Mouse (Mus musculus) heart, postnatal 14 days (tissue): ENCODE measurements around the gene Zdhhc1. TPM values are rescaled to one million over a fixed set of nuclear protein-coding genes. Genes with fewer than 3 reads are reported as not detected.

Experiments used
- DNase-seq, 2 experiments: peaks; one replicate each; pipeline ENCODE4 v3.0.0; 2021 to 2022
- intact Hi-C: fragments of 180-260 bp; cut with DNase I; formaldehyde crosslinking; loops from one replicate; pipeline ENCODE4 v1.15.1; 2025
- total RNA-seq, 2 experiments: library from RNA; stranded (reverse); gene quantifications; 2 replicates each; pipeline ENCODE4 v1.2.3; 2021

Gene Zdhhc1
- total RNA-seq, 2 experiments from 2014 or later, result 14.9 to 16.3 TPM

DNA sequence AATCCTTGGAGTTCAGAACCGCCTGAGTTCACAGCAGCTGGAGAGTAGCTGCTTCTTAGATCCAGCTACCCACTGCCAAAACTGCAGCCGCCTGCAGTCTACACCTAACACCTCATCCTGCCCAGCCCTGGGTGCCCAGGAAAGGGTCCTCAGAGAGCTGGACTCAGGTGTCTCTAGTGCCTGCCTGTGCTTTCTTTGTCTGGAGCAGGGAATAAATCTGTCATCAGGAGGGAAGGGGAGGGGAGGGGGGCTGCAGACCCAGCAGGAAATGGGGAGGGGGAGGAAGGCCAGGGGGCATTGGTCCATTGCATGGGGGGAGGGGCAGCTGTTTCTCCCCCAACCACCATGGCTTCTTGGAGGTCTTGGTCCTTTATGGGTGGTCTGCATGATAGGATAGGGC, 22.9 kb upstream of the Zdhhc1 start:
- no peak for DNase-seq
- intact Hi-C loops, result no loop called here

DNA sequence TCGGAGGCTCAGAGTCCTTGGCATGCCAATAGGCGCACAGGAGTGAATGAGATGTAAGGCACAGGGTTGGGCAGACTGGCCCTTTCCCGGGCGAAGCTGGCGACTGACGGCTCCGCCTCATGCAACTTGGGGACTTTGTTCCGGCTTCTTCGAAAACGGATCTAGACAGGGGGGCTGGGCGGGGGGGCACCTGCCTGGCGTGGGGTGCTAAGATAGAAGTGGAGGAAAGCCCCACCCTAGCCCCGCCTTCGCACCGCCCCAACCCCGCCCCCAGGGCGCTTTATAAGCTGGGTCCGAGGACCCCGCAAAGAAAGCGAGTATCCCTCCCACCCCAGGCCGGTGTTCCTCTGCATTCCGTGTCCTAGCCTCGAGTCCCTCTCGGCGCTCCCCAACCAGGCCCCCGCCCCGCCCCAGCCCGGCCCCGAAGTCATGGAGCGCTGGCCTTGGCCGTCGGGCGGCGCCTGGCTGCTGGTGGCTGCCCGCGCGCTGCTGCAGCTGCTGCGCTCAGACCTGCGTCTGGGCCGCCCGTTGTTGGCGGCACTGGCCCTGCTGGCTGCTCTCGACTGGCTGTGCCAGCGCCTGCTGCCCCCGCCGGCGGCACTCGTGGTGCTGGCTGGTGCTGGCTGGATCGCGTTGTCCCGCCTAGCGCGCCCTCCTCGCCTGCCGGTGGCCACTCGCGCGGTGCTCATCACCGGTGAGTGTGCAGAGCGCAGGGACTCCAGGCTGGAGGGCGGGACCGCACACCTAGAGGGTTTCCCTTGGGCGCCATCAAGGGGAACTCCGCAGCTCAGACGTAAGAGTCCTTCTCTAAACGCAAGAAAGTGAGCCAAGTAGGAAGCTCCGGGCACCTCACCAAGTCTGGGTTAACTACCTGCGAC, 22.0 kb upstream of the Zdhhc1 start, which contains the start of gene Hsd11b2:
TSS of gene Hsd11b2 (plus strand) at position 320 of the 878 bp plus-strand sequence.
- intact Hi-C loops, result no loop called here

DNA sequence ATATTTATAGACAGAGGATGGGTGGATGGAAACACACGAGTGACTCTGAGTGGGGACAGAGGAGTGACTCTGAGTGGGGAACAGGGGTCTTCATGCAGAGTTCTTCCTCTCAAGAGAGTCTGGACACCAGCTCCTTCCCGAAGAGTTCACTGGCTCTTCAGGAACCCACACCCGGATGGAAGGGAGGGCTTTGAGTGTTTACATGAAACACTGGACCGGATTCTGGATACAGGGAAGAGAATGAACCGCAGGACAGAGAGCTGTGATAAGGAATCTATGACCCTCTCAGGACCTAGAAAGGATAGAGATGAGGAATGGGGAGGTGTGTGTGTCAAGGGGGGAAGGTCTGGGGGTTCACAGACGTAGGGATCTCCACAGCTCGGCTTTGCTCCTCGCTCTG, 20.6 kb upstream of the Zdhhc1 start:
- DNase-seq, result no peak
- intact Hi-C loops, result loop anchor here (2.0 kb wide), 1 partner anchor 13 kb away; no protein-coding TSS in a partner anchor

More for the DNA sequence above, 22.0 kb upstream of the Zdhhc1 start, which contains the start of gene Hsd11b2:
- peak; percentile 53 to 59 for DNase-seq

DNA sequence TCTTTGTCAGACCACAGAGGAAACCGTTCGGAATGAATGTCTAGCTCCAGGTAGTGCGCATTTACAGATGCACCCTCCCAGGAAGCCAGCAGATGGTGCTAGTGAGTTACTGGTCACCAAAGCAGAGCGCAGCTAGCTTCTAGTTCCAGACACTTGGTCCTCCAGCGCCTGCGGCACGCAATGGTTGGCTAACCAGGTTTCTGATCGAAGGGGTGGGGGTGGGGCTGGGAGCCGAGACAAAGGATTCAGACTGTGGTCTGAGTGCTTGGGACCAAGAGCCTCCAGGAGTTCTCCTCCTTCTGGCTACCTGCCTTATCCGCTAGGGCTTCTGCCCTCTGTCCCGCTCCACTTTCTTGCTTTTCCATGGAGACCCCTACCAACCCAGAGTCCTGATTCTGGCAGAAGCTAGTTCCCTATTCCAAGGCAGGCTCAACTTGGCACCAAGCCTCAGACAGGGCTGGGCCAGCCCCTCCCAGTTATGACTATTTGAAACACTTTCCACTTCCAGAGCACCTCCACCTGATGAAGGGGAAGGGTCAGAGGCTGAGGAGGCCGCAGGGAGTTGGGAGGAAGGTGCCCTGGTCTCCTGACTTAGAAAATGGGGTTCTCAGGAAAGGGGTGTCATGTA, 19.4 kb upstream of the Zdhhc1 start:
- DNase-seq, result peak; percentile 77 to 86
- intact Hi-C loops, result loop anchor here (1.0 to 2.0 kb wide), 2 partner anchors 15 to 38 kb away; no protein-coding TSS in a partner anchor

DNA sequence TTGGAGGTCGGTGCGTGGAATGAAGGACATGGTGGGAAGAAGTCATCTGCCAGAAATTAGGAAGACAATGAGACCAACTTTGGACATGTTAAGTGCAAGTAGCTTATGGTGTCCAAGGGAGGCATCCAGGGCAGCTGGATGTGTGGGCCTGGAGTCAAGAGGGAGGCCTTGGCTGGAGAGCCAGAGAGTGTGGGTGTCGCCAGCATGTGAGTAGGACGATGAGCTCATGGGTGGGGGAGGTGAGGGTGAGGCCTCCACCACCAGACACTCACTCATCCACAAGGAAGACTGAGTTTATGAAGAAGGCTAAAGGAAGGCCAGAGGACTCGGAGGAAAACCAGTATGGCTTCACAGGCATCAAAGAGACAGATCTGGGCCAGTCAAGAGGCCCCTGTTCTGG, 18.0 kb upstream of the Zdhhc1 start:
- intact Hi-C loops, result no loop called here

DNA sequence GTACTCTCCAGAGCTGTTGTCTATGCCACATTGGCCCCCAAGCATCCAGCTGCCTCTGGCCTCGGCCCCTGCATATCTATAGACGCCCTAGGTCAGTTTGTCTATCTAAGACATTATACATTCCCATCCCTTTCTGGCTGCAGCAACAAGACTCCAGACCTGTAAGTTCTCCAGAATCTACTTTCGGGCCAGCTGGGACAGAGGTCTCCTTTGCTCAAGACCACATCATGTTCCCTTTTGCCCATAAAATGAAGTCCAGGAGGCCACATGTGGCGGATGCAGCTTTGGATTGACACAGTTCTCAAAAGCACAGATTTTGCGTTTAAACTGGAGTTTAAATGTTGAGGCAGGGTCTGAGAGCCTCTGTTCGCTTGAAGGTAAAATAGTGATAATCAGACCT, 17.5 kb upstream of the Zdhhc1 start:
- DNase-seq, result no peak
- intact Hi-C loops, result no loop called here

More for the DNA sequence above, 18.0 kb upstream of the Zdhhc1 start:
- peak; percentile 58 to 70 for DNase-seq

DNA sequence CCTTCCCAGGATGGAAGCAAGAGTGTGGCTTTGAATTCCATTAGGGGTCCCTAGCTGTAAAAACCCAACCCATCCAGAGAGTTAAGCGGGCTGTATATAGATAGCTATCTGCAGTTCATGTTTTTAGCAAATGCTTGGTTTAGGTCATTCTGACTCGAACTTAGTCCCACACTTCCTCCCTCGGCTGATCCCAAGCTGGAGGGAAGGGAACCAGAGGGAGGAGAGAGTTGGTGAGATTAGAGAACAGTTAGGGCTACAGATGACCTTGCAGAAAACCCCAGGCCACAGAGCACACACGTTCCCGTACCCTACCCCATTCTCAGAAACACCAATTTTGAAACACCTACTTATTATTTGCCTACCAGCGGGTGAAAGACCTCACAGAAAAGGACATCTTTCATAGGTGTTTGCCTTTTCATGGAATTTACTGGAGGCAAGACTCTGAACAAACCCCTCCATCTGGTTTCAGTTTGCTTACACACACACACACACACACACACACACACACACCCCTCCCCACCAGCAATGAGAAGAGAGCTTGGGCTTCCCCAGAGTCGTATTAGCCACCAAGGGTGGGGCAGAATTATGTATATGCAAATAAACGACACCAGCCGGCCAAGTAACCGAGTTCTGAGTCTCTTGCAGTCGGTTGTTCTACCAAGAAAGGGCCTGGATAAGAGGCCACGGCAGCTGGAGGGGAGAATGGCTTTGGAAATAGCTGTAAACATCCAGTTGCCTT, 13.5 kb upstream of the Zdhhc1 start:
- intact Hi-C loops, result no loop called here
- no peak for DNase-seq

DNA sequence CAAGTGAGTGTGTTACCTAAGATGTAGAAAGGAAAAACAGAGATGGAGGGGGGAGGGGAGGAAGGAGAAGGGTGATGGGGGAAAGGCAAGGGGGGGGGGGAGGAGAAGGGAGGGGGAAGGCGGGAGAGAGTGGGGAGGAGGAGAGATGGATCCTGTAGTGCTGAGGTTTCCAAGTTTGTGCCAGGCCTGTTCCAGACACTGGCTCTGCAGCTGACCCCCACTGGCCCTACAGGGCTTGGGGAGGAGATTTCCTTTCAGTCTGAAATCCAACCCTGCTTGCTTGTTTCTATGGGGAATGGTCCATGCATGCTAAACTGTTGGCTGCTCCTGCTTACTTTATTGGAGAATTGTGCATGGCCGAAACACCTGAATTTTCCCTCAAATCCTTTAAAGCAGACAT, 12.1 kb upstream of the Zdhhc1 start:
- intact Hi-C loops, result no loop called here
- DNase-seq, result no peak

DNA sequence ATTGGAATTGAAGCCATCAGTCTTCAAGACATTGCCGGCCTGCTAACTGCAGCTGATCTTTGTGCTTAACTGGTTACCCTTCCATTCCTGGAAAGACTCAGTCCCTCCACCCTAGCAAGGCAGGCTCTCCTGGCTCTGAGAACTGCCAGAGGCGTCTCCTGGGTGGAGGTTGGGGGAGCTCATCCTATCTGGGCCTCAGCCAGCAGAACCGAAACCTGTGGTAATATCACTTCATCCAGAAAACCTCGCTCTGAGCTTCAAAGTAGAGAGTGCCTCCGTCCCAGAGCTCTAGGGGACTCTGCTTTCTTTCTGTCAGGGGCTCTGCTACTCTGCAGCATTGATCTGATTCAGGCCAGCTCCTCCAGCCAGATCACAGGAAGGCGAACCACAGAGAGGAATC, 10.3 kb upstream of the Zdhhc1 start:
- DNase-seq, result no peak
- intact Hi-C loops, result no loop called here

DNA sequence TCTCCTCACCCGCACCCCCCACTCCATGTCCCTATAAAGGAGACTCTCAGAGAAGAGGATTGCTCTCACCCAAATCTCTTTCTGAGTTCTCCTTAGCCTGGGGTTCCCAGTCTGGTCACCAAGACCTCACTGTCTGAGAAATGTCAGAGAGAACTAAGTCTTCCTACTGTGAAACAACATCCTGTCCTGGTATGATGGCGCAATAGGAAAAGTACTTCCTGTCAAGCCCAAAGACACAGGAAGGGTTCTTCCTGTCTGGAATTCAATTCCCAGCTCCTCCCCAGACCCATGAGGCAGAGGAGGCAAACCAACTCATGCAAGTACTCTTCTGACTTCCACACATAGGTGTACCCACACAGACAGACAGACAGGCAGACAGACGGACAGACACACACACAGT, 7.9 kb upstream of the Zdhhc1 start:
- DNase-seq, result no peak
- intact Hi-C loops, result no loop called here

DNA sequence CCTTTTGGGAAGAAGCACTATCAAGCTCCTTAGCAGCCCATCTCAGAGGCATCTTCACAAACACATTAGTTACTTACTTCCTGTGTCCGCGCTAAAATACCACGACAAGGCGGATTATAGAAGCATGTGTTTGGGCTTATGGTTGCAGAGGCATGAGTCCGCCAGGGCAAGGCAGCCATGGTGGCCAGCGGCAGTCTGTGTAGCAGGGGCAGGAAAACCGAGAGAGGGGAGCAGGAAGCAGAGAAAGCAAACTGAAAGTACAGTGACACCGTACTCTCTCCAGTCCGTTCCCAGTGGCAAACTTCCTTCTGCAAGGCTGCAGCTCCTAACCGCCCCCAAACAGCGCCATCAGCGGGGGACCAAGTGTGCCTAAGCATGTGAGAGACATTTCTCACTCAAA, 3.1 kb upstream of the Zdhhc1 start:
- intact Hi-C loops, result no loop called here
- no peak for DNase-seq

DNA sequence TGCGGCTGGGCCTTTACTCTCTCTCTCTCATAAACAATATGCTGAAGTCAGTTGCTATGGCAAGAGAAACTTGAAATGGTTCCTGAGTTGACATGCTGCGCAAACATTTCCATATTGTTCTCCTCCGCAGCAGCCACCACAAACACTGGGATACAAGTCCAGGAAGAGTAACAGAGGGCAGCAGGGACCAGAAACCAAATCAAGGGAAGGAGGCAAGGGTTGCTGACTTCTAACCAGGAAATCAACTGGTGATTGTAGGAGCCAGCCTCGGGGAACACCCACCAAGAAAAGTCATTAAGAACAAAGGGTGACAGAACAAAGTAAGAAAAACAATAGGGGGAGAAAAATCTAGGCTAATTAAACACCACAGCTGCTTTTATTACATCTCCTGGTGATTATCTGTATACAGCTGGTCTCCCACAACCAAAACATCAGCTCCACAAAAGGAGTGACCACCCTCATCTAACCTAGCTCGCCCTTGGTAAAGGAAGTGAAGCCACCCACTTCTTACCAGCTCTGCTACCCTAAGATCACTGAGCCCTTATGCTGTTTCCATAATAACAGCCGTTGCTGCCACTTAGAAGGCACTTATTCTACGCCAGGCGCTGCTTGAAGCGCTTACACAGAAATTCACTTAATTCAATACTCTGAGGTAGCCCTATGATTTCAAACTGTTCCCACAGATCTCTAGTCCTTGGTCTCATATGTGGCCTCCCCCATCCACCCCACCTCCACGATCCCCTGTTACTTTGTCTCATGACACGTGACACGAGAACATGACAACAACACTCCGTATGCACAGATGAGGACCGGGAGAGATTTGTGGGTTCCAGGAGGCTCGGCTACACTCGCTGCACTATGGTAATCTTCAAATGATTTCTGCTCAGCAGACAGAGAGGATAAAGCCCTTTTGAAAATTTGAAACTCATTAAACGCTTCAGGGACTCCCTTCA, 1.1 kb downstream of the Zdhhc1 start:
- intact Hi-C loops, result no loop called here
- no peak for DNase-seq

DNA sequence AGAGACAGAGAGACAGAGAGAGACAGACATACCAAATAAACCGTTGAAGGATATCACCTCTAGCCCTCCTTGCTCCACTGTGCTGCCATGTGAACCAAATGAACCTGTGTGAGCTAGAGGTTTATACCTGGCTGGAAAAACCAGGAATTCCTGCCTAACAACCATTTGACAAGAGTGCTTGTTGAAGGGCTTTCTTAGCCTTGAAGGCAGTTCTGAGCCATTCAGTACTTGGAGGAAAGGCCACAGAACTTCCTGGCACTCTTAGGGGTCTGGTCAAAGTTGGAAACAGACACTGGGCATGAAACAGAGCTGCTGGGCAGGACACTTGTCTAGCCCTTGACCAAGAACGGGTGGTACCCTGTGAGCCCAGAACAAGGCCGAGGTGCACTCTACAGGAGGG, 2.1 kb downstream of the Zdhhc1 start:
- DNase-seq, result no peak
- intact Hi-C loops, result no loop called here

DNA sequence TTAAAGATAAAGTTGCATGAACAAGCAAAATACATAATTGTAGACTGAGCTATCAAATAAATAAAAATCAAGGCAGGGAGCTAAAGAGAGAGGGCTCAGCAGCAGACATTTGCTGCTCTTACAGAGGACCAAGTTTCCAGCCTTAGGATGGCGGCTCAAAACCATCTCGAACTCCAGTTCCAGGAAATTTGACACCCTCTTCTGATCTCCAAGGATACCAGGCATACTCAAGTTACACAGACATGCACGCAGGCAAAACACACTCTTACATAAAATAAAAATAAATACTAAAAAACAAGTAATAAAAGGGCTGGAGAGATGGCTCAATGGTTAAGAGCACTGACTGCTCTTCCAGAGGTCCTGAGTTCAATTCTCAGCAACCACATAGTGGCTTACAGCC, 3.2 kb downstream of the Zdhhc1 start:
- intact Hi-C loops, result no loop called here
- DNase-seq, result no peak

DNA sequence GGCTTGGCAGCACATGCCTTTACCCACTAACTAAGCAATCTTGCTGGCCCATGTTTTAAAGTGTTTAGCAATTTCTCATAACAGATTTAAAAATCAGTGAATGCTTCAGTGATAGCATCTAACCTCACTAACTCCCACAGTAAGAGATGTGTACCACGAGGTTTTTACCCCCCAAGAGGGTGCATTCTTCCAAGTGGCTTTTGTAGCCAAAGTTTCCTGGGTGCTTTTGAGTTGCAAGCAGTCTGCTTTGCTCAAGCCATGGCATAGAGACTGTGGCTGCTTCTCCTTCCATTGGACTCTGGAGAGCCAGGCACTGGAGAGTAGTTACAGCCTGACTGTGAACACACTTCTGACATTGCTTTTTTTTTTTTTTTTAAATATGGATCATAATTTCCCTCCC, 7.4 kb downstream of the Zdhhc1 start:
- intact Hi-C loops, result no loop called here
- DNase-seq, result no peak

DNA sequence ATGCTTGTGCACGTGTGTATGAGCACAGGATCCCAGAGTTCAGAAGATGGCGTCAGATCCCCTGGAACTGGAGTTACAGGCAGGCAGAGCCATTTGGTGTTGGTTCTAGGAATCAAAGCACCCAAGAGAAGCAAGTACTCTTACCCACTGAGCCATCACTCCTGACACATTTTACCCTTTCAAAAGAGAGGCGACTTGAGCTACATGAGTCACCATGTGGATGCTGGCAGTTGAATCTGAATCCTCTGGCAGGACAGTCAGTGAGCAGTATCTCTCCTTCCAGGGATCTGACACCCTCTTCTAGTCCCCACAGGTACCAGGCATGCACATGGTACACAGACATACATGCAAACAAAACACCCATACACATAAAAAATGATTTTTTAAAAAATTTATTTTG, 8.6 kb downstream of the Zdhhc1 start:
- no peak for DNase-seq
- intact Hi-C loops, result no loop called here

DNA sequence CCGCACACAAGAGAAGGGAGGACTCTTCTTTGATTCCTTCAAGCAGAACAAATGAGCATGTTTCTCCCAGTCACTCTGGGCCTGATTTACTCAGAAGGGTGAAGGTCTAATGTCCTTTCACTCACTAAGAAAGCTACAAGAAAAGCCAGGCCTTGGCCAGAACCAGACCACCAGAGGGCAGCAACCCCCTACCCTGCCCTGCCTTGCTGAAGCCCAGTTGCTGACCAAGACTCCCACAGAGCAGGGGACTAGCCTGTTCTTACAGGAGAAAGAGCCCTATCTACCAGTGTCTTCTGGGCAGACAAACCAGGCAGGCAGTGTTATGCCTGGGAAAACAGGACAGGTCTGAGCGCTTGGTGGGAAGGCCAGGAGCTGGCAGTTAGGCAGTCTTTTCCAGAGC, 12.3 kb downstream of the Zdhhc1 start:
- peak; percentile 75 to 80 for DNase-seq
- intact Hi-C loops, result loop anchor here (1.0 kb wide), 1 partner anchor 48 kb away; no protein-coding TSS in a partner anchor

DNA sequence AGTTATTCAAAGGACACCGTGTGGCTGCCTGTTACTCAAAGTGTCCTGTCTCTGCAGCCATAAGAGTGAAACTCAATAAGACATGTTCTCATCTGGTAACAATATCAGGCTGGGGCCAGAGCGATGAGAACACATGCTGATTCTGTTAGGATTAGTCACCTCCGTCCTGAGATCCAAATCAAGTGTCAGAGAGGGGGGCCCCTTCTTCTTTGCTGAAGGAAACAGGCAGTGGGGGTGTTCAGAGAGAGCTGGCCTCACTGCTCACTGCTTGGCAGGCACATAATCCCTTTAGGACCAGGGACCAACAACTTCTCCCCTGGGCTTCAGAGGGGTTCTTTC, 12.7 kb downstream of the Zdhhc1 start:
- intact Hi-C loops, result loop anchor here (1.0 kb wide), 1 partner anchor 48 kb away; no protein-coding TSS in a partner anchor

DNA sequence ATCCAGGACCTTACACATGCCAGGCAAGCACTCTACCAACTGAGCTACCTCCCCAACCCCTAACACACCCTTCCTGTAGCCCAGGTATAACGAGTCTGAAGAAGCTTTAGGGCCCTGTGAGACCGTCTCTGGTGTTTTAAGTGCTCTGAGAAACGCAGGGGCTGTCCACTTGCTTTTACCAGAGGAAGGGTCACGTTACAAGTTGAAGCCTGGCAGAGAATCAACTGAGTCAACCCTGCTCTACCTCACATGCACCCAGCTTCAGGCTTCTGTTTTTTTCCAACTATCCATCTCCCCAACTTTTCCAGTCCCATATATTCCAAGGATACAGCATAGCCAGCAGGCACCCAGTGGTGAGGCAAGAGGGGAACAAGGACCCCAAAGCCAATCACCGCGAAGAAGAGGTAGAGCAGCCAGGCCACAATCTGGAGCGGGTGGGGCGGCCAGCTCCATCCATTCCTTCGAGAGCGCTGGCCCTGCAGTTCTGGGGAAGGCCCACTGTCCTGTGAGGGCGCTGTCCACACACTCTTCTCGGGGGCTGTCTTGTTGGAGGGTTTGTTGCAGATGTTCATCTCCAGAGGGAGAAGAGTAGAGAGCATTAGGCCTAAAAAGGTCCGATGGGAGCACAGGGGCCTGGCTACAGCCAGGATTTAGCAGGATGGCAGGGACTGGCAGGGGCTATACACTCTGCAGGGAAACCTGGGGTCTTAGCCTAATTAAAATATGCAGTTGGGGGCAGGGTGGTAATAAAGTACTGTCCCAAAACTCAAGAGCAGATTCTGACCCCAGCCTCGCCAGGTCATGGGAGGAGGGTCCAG, 13.3 kb downstream of the Zdhhc1 start:
- intact Hi-C loops, result loop anchor here (1.0 to 2.0 kb wide), 2 partner anchors 49 to 69 kb away; no protein-coding TSS in a partner anchor
- peak; percentile 70 to 79 for DNase-seq

More for the DNA sequence above, 12.7 kb downstream of the Zdhhc1 start:
- no peak for DNase-seq
